Mouse (Mus musculus) hindbrain, postnatal 0 days (tissue): ENCODE results near the gene Ankrd13a. TPM values are rescaled to one million over a fixed set of nuclear protein-coding genes. Genes with fewer than 3 reads are reported as not detected.
"Not testable (repeated sequence)": the region's sequence is repeated elsewhere in the genome, so short reads cannot be mapped to it uniquely, and the experiment has no call there.

Source experiments
- ATAC-seq: fragments of 200-750 bp; cut with Nextera tagmentation; 2 replicates; pipeline ENCODE4 v1.8.0; 2017; ENCODE audit warnings: mild to moderate bottlenecking, moderate TSS enrichment, moderate library complexity
- DNase-seq: peaks from one replicate; pipeline ENCODE4 v3.0.0-alpha.2; 2015; ENCODE audit warnings: low spot score
- H3K27ac ChIP-seq: fragments of 300-500 bp; sonication (generic); 2 replicates; pipeline ENCODE4 v1.5.1; 2014; ENCODE audit warnings: mild to moderate bottlenecking
- H3K27me3 ChIP-seq: fragments of 300-500 bp; sonication (generic); 2 replicates; pipeline ENCODE4 v1.6.1; 2014; ENCODE audit warnings: low read length, mixed read lengths; ENCODE audit not compliant: insufficient read depth
- H3K36me3 ChIP-seq: fragments of 300-500 bp; sonication (generic); 2 replicates; pipeline ENCODE4 v1.6.1; 2014; ENCODE audit warnings: low read length, mixed read lengths; ENCODE audit not compliant: insufficient read depth
- H3K4me1 ChIP-seq: fragments of 300-500 bp; sonication (generic); 2 replicates; pipeline ENCODE4 v1.6.1; 2014; ENCODE audit warnings: antibody characterized with exemption, low read length, mixed read lengths; ENCODE audit not compliant: insufficient read depth
- H3K4me2 ChIP-seq: fragments of 300-500 bp; sonication (generic); 2 replicates; pipeline ENCODE4 v1.6.1; 2014; ENCODE audit warnings: low read depth, mild to moderate bottlenecking, low read length, moderate library complexity, mixed read lengths
- H3K4me3 ChIP-seq: fragments of 300-500 bp; sonication (generic); 2 replicates; pipeline ENCODE4 v1.5.1; 2014; ENCODE audit warnings: low read length
- H3K9ac ChIP-seq: fragments of 300-500 bp; sonication (generic); replicated peaks from 2 replicates; pipeline ENCODE4 v1.6.1; 2014; ENCODE audit warnings: mild to moderate bottlenecking, low read length, moderate library complexity, mixed read lengths
- H3K9me3 ChIP-seq: fragments of 300-500 bp; sonication (generic); 2 replicates; pipeline ENCODE4 v1.6.1; 2016; ENCODE audit warnings: low read length, mixed read lengths
- CTCF ChIP-seq: IDR thresholded peaks from 2 replicates; pipeline ENCODE4 v1.5.1; 2016; ENCODE audit warnings: antibody characterized with exemption, control low read depth, low read depth
- WGBS: fragments of 180-500 bp; shearing (Covaris S2); extraction: QIAGEN DNeasy Blood & Tissue Kit; methylation state at CpG from one replicate; pipeline ENCODE4 v1.1.7; 2014; 5-methylcytosine and 5-hydroxymethylcytosine counted together
- polyA plus RNA-seq: library from polyadenylated mRNA; unstranded; fragments of >200 nt; fragmentation: Nextera tagmentation; extraction: Ambion mirVana; gene quantifications from 2 replicates; pipeline ENCODE4 v1.2.1, GENCODE M21; 2015
- total RNA-seq: library from RNA; depleted of rRNA; stranded (reverse); fragments of >200 nt; gene quantifications from 2 replicates; pipeline ENCODE4 v1.2.3, GENCODE M21; 2014

Ankrd13a gene
- total and polyA plus RNA-seq, 2 experiments from 2014 or later = 30.7 to 44.7 TPM

DNA sequence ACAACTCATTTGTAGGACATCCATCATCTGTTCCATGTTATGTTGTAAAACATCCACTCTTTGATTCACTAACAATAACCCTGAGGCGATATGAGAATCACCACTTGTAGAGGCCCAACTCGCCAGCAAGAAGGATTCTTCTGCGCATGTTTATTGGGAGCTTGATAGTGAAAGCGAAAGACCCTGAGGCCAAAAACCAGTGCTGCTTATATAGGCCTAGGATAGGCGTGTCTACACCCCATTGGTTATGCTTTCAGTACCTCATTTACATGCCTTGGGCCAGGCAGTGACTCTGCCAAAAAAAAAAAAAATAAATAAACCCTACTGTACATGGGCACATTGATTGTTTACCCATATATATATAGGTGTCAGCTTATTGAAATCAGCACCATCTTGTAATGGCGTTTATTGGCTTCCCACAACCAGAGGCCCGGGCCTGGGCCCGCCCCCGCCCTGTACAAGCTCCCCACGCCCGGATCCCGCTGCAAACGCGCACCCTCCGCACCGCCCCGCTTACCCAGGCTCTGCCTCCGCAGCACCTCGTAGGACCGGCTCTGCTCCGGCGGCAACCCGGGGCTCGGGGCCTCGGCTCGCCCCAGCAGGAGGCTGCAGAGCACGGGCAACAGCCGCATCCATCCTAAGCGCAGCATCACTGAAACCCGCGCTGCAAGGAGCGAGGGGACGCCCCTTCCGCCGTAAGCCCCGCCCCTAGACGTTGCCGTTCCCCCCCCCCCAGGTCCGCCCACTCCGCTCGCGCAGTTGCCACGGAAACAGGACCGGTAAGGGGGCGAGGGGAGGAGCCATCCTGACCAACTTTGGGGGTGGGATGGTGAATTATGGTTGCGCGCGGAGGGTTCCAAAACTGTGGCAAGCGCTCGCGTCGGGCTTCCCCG, 48.6 kb downstream of the Ankrd13a start, which contains the start of gene 1500011B03Rik:
TSS of gene 1500011B03Rik (minus strand) at position 673 of the 893 bp plus-strand sequence.
- Histone ChIP-seq H3K36me3 (no peaks in the 10 kb centered on the region), H3K9ac (peak within 1 kb of the TSS; percentile 57), H3K4me1 (0 out of 2 replicates have a peak, but pooled peaks cover 4% of the 10 kb centered on the region), H3K4me3 (peak within 1 kb of the TSS; percentile 57), H3K4me2 (peak within 1 kb of the TSS; percentile 58), H3K9me3 (no peaks in the 10 kb centered on the region), H3K27ac (peak within 1 kb of the TSS; percentile 79), H3K27me3 (no peaks in the 10 kb centered on the region)
- 7% methylated on average over 53 of the region's 53 CpGs for WGBS
- DNase-seq = peak; percentile 92
- peak; percentile 92 for ATAC-seq
- no peak for TF ChIP-seq CTCF

DNA sequence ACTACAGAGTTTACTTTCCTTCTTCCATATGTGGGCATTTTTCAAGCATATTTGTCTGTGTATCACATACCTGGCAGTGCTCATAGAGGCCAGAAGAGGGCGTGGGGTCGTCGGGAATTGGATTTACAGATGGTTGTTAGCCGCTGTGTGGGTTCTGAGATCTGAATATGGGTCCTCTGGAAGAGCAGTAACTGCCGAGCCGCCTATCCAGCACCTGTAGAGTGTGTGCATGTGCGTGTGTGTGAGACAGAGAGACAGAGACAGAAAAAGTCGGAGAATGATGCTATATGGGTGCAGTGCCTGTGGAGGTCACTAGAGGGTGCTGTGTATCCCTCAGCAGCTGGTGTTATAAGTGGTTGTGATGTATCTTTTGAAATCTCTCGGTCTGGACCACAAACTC, 49.7 kb downstream of the Ankrd13a start:
- no peaks in the 10 kb centered on the region for H3K9me3 ChIP-seq
- H3K36me3 ChIP-seq = no peaks in the 10 kb centered on the region
- peak overlapping the region; percentile 11; the same call in 1 of the 2 replicates for H3K27ac ChIP-seq
- no peaks in the 10 kb centered on the region for H3K27me3 ChIP-seq
- DNase-seq (peak; percentile 71), ATAC-seq (peak; percentile 10; the same call in 1 of the 2 replicates)
- H3K4me2 ChIP-seq = no peak overlapping the region
- H3K4me3 ChIP-seq = no peak overlapping the region
- no peak overlapping the region for H3K9ac ChIP-seq
- 0 out of 2 replicates have a peak, but pooled peaks cover 4% of the 10 kb centered on the region for H3K4me1 ChIP-seq
- WGBS = 17% methylated on average over 9 of the region's 9 CpGs
- peak; percentile 84 for TF ChIP-seq CTCF

- WGBS = 7% methylated on average over 27 of the region's 27 CpGs
- H3K36me3 ChIP-seq = no peaks in the 10 kb centered on the region
- no peaks in the 10 kb centered on the region for H3K27me3 ChIP-seq
- H3K4me3 ChIP-seq = peak overlapping the region; percentile 29
- H3K4me2 ChIP-seq = peak overlapping the region; percentile 61
- DNase-seq = peak; percentile 87
- H3K9me3 ChIP-seq = no peaks in the 10 kb centered on the region
- H3K4me1 ChIP-seq = 0 out of 2 replicates have a peak, but pooled peaks cover 4% of the 10 kb centered on the region
- peak; percentile 35 for TF ChIP-seq CTCF
- peak; percentile 79 for ATAC-seq
- H3K9ac ChIP-seq = peak overlapping the region; percentile 35; the same call in 1 of the 2 replicates
- peak overlapping the region; percentile 58 for H3K27ac ChIP-seq
Measured at GRCm38 (mm10) chr5:114825978-114826691, 51.7 kb downstream of the Ankrd13a start.

GRCm38 (mm10) chr5:114827427-114827826, 53.0 kb downstream of the Ankrd13a start:
- Histone ChIP-seq H3K4me3 (no peak overlapping the region), H3K4me2 (no peak overlapping the region)
- no peak for ATAC-seq

GRCm38 (mm10) chr5:114829740-114830139, 55.3 kb downstream of the Ankrd13a start:
- DNase-seq (no peak), ATAC-seq (no peak)
- 0 out of 2 replicates have a peak, but pooled peaks cover 4% of the 10 kb centered on the region for H3K4me1 ChIP-seq
- H3K36me3 ChIP-seq = no peaks in the 10 kb centered on the region
- H3K9me3 ChIP-seq = no peaks in the 10 kb centered on the region
- H3K9ac ChIP-seq = no peak overlapping the region
- no peak for TF ChIP-seq CTCF
- no peak overlapping the region for H3K27ac ChIP-seq
- no peaks in the 10 kb centered on the region for H3K27me3 ChIP-seq
- 49% methylated on average over 3 of the region's 3 CpGs for WGBS
- no peak overlapping the region for H3K4me2 ChIP-seq
- H3K4me3 ChIP-seq = no peak overlapping the region

More at GRCm38 (mm10) chr5:114827427-114827826, 53.0 kb downstream of the Ankrd13a start:
- Histone ChIP-seq H3K9ac (no peak overlapping the region), H3K9me3 (no peaks in the 10 kb centered on the region), H3K4me1 (0 out of 2 replicates have a peak, but pooled peaks cover 4% of the 10 kb centered on the region), H3K27me3 (no peaks in the 10 kb centered on the region), H3K36me3 (no peaks in the 10 kb centered on the region), H3K27ac (no peak overlapping the region)
- DNase-seq = no peak
- 87% methylated on average over 12 of the region's 12 CpGs for WGBS
- no peak for TF ChIP-seq CTCF

DNA sequence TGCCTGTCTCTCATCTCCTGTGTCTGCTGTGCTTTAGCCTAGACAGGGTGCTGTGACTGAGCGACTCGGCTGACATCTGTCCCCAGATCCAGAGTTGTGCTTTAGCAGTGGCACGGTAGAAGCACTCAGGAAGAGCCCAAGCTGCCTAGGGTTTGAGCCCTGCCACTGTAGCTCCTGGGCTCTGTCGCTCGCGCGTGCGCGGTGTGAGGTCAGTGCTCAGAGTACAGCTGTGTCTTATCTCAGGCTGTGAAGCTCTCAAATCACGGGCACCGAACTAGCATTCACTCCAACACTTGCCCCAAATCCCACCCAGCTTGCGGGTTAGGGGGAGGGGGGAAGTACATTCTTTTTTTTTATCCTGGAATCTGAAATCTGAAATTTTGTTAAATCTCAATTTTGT, 62.4 kb downstream of the Ankrd13a start:
- ATAC-seq = no peak

DNA sequence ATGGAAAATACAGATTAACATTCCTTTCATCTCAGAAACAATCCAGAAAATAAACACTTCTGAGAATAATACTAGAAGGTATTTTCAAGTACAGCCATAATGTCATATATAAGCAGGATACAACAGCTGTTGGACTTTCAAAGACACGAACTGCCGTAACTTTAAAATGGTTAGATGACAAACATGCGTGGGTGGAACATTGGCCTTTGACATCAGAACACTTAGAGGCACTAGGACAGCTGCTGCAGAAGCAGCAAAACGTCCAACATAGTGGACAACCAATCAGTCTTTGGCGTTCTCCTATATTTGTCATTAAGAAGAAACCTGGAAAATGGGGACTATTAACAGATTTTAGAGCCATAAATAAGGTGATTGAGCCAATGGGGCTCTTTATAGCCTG, 66.0 kb downstream of the Ankrd13a start:
- not testable (repeated sequence) for H3K9ac ChIP-seq, H3K4me1 ChIP-seq, H3K4me2 ChIP-seq, H3K27me3 ChIP-seq, H3K27ac ChIP-seq, H3K4me3 ChIP-seq, DNase-seq, H3K9me3 ChIP-seq, H3K36me3 ChIP-seq, ATAC-seq
- 71% methylated on average over 5 of the region's 5 CpGs for whole genome bisulfite sequencing

More for the DNA sequence above, 62.4 kb downstream of the Ankrd13a start:
- H3K9ac ChIP-seq = no peak overlapping the region; the same call in 1 of the 2 replicates
- H3K9me3 ChIP-seq = no peaks in the 10 kb centered on the region
- no peak for DNase-seq
- no peaks in the 10 kb centered on the region for H3K27me3 ChIP-seq
- no peak overlapping the region for H3K4me3 ChIP-seq
- no peaks in the 10 kb centered on the region for H3K4me1 ChIP-seq
- no peak overlapping the region for H3K4me2 ChIP-seq
- no peak for TF ChIP-seq CTCF
- H3K27ac ChIP-seq = no peak overlapping the region
- 74% methylated on average over 12 of the region's 12 CpGs for WGBS
- H3K36me3 ChIP-seq = no peaks in the 10 kb centered on the region

DNA sequence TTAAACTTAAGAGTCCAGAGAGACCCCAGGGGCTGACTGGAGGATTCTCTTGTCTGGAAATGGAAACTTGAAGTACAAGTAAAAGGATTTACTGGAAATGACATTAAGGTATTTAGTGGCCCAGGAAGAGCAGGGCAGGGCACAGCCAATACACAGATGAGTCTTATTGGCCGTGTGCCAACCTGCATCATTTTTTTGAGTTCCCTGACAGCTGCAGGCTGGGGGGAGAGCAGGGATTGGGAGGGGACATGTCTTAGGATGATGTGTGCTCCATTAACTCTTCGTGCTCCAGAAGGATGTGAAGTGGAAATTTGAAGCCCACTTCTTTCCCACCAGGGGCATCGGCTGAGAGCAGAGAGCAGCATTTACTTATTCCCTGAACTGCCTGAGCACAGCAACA, 67.7 kb downstream of the Ankrd13a start:
- H3K27ac ChIP-seq, H3K27me3 ChIP-seq, H3K9ac ChIP-seq, H3K36me3 ChIP-seq, H3K9me3 ChIP-seq, ATAC-seq, H3K4me3 ChIP-seq, H3K4me2 ChIP-seq, H3K4me1 ChIP-seq: not testable (repeated sequence)
- DNase-seq = peak; percentile 46
- 41% methylated on average over 3 of the region's 3 CpGs for WGBS
